Mouse (Mus musculus) kidney, adult 11 months (tissue): ENCODE measurements around the gene Slc7a7.
"Not testable (repeated sequence)": the region's sequence is repeated elsewhere in the genome, so short reads cannot be mapped to it uniquely, and the experiment has no call there.

ENCODE experiments used
- DNase-seq: peaks from one replicate; pipeline ENCODE4 v3.0.0; 2022

Gene Slc7a7

GRCm38 (mm10) chr14:54370595-54370994 is 47.0 kb downstream of the Slc7a7 start:
- no peak for DNase-seq

GRCm38 (mm10) chr14:54369372-54369771 is 48.2 kb downstream of the Slc7a7 start:
- DNase-seq, result no peak

GRCm38 (mm10) chr14:54367429-54368060 is 50.0 kb downstream of the Slc7a7 start:
- peak; percentile 49 for DNase-seq

- no peak for DNase-seq
These were observed 51.0 kb downstream of the Slc7a7 start for GRCm38 (mm10) chr14:54366581-54366980.

- no peak for DNase-seq
These were observed 52.4 kb downstream of the Slc7a7 start for GRCm38 (mm10) chr14:54365026-54365645.

GRCm38 (mm10) chr14:54363156-54363555 is 54.4 kb downstream of the Slc7a7 start:
- no peak for DNase-seq

- DNase-seq, result peak; percentile 93
These were observed 56.8 kb downstream of the Slc7a7 start, which contains the start of gene Oxa1l for GRCm38 (mm10) chr14:54360577-54361340. TSS of gene Oxa1l (plus strand) at chr14:54360834.

GRCm38 (mm10) chr14:54354406-54354805 is 63.2 kb downstream of the Slc7a7 start:
- DNase-seq, result no peak

GRCm38 (mm10) chr14:54352314-54352713 is 65.3 kb downstream of the Slc7a7 start:
- no peak for DNase-seq

GRCm38 (mm10) chr14:54350773-54351541 is 66.6 kb downstream of the Slc7a7 start:
- not testable (repeated sequence) for DNase-seq

GRCm38 (mm10) chr14:54341807-54342206 is 75.8 kb downstream of the Slc7a7 start:
- DNase-seq, result not testable (repeated sequence)

- DNase-seq, result no peak
These were observed 76.7 kb downstream of the Slc7a7 start for GRCm38 (mm10) chr14:54340836-54341235.

GRCm38 (mm10) chr14:54333452-54334189 is 84.0 kb downstream of the Slc7a7 start:
- peak; percentile 12 for DNase-seq

- DNase-seq, result no peak
These were observed 85.2 kb downstream of the Slc7a7 start for GRCm38 (mm10) chr14:54332176-54333074.

- DNase-seq, result no peak
These were observed 86.4 kb downstream of the Slc7a7 start for GRCm38 (mm10) chr14:54331178-54331577.

GRCm38 (mm10) chr14:54329201-54329600 is 88.4 kb downstream of the Slc7a7 start:
- no peak for DNase-seq

GRCm38 (mm10) chr14:54328548-54328947 is 89.0 kb downstream of the Slc7a7 start:
- DNase-seq, result no peak

GRCm38 (mm10) chr14:54324486-54324885 is 93.1 kb downstream of the Slc7a7 start:
- DNase-seq, result no peak

- DNase-seq, result no peak
These were observed 95.8 kb downstream of the Slc7a7 start for GRCm38 (mm10) chr14:54321556-54322376.
